Mouse (Mus musculus) erythroblast, embryonic 14.5 days (primary cell): Measurements from ENCODE around the gene Scp2.

Experiments
- GATA1 ChIP-seq: IDR thresholded peaks from 2 replicates; pipeline ENCODE4 v1.6.1; 2012; ENCODE audit warnings: low read length, inconsistent platforms, mixed read lengths
- TAL1 ChIP-seq: IDR thresholded peaks from 3 replicates; pipeline ENCODE4 v1.6.1; 2012; ENCODE audit warnings: low read length, inconsistent platforms, mixed read lengths

GRCm38 (mm10) chr4:108079762-108080161 lies 65.0 kb downstream of the Scp2 start:
- TF ChIP-seq TAL1 = no peak
- no peak for TF ChIP-seq GATA1
